Mouse (Mus musculus): ENCODE data around the gene Ttll12. TPM values are rescaled to one million over a fixed set of nuclear protein-coding genes. Genes with fewer than 3 reads are reported as not detected.
A peak's percentile ranks its signal among the peaks of the same experiment; 100 is the strongest.

The Ttll12 gene
- polyA plus RNA-seq, 1 experiment = 16.1 TPM

- H3K4me1 ChIP-seq (ENCODE audit: control insufficient read depth, insufficient read depth, low read length) = no peaks in the 10 kb centered on the region
- H3K27me3 ChIP-seq (ENCODE audit: control insufficient read depth, insufficient read depth, low read length) = no peaks in the 10 kb centered on the region
- 18% methylated on average over 1 of the region's 1 CpGs for WGBS
- no peak overlapping the region for H3K27ac ChIP-seq (ENCODE audit: insufficient read depth, low read length)
- H3K4me3 ChIP-seq (replicated peaks; ENCODE audit: insufficient read depth, low read depth, low read length) = no peak overlapping the region
- TF ChIP-seq CTCF (IDR thresholded peaks at IDR 0.05; ENCODE audit: borderline replicate concordance, insufficient read depth, low read depth, low read length) = no peak
- no peak for TF ChIP-seq POLR2A (IDR thresholded peaks at IDR 0.05; ENCODE audit: borderline replicate concordance, insufficient read depth, low read length)
- no peak for DNase-seq
Observed at GRCm38 (mm10) chr15:83634076-83634475, 39.1 kb upstream of the Ttll12 start.

GRCm38 (mm10) chr15:83631071-83631470 lies 36.1 kb upstream of the Ttll12 start:
- WGBS = 76% methylated on average over 7 of the region's 7 CpGs
- DNase-seq = no peak
- H3K4me1 ChIP-seq (ENCODE audit: control insufficient read depth, insufficient read depth, low read length) = no peaks in the 10 kb centered on the region
- no peak overlapping the region for H3K27ac ChIP-seq (ENCODE audit: insufficient read depth, low read length)
- TF ChIP-seq POLR2A (IDR thresholded peaks at IDR 0.05; ENCODE audit: borderline replicate concordance, insufficient read depth, low read length) (no peak), CTCF (IDR thresholded peaks at IDR 0.05; ENCODE audit: borderline replicate concordance, insufficient read depth, low read depth, low read length) (no peak)
- no peaks in the 10 kb centered on the region for H3K27me3 ChIP-seq (ENCODE audit: control insufficient read depth, insufficient read depth, low read length)
- H3K4me3 ChIP-seq (replicated peaks; ENCODE audit: insufficient read depth, low read depth, low read length) = no peak overlapping the region

DNA sequence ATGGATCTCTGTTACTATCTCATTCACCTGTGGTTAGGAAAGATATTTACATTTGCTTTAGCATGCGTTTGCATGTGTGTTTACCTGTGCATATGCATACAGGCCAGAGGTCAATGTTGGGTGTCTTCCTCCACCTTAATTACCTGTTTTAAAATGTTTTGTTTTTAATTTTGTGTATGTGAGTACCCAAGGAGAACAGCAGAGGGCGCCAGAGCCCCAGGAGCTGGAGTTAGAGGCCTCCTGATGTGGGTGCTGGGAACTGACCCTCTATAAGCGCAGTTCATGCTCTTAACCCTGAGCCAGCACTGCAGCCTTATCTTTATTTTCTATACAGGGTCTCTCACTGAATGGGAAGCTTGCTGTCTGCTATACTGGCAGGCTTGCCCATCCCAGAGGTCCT lies 34.8 kb upstream of the Ttll12 start:
- DNase-seq = no peak
- no peak overlapping the region for H3K27ac ChIP-seq (ENCODE audit: insufficient read depth, low read length)
- no peaks in the 10 kb centered on the region for H3K27me3 ChIP-seq (ENCODE audit: control insufficient read depth, insufficient read depth, low read length)
- TF ChIP-seq POLR2A (IDR thresholded peaks at IDR 0.05; ENCODE audit: borderline replicate concordance, insufficient read depth, low read length) (no peak), CTCF (IDR thresholded peaks at IDR 0.05; ENCODE audit: borderline replicate concordance, insufficient read depth, low read depth, low read length) (no peak)
- no peaks in the 10 kb centered on the region for H3K4me1 ChIP-seq (ENCODE audit: control insufficient read depth, insufficient read depth, low read length)
- H3K4me3 ChIP-seq (replicated peaks; ENCODE audit: insufficient read depth, low read depth, low read length) = no peak overlapping the region
- 70% methylated on average over 3 of the region's 3 CpGs for WGBS

GRCm38 (mm10) chr15:83626142-83626645 lies 31.2 kb upstream of the Ttll12 start:
- 96% methylated on average over 2 of the region's 2 CpGs for WGBS
- no peak for DNase-seq
- no peak overlapping the region for H3K4me3 ChIP-seq (replicated peaks; ENCODE audit: insufficient read depth, low read depth, low read length)
- no peak overlapping the region for H3K27ac ChIP-seq (ENCODE audit: insufficient read depth, low read length)
- TF ChIP-seq CTCF (IDR thresholded peaks at IDR 0.05; ENCODE audit: borderline replicate concordance, insufficient read depth, low read depth, low read length) = no peak
- no peak for TF ChIP-seq POLR2A (IDR thresholded peaks at IDR 0.05; ENCODE audit: borderline replicate concordance, insufficient read depth, low read length)
- no peaks in the 10 kb centered on the region for H3K27me3 ChIP-seq (ENCODE audit: control insufficient read depth, insufficient read depth, low read length)
- H3K4me1 ChIP-seq (ENCODE audit: control insufficient read depth, insufficient read depth, low read length) = no peaks in the 10 kb centered on the region

DNA sequence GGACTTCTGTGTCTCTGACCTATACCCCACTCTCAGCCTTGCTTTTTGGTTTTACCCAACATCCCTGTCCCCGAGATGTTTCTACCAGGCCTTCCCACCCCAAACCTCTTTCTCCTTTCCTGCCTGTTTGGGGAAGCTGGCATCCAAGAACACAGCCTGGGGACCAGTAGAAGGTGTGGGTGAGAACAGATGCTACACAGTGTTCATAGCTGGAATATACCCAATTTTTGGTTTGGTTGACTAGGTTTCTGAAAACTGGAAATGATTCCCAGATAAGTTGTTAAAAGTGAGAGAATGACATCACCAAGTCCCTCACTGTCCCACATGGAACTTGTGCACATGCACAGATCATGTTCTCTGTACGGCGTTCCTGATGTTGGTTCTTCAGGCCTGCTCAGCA lies 20.3 kb upstream of the Ttll12 start:
- H3K27ac ChIP-seq (ENCODE audit: insufficient read depth, low read length) = no peak overlapping the region
- WGBS = 81% methylated on average over 3 of the region's 3 CpGs
- no peak for DNase-seq
- TF ChIP-seq CTCF (IDR thresholded peaks at IDR 0.05; ENCODE audit: borderline replicate concordance, insufficient read depth, low read depth, low read length) = no peak
- TF ChIP-seq POLR2A (IDR thresholded peaks at IDR 0.05; ENCODE audit: borderline replicate concordance, insufficient read depth, low read length) = no peak
- no peaks in the 10 kb centered on the region for H3K27me3 ChIP-seq (ENCODE audit: control insufficient read depth, insufficient read depth, low read length)
- H3K4me1 ChIP-seq (ENCODE audit: control insufficient read depth, insufficient read depth, low read length) = no peaks in the 10 kb centered on the region
- no peak overlapping the region for H3K4me3 ChIP-seq (replicated peaks; ENCODE audit: insufficient read depth, low read depth, low read length)

DNA sequence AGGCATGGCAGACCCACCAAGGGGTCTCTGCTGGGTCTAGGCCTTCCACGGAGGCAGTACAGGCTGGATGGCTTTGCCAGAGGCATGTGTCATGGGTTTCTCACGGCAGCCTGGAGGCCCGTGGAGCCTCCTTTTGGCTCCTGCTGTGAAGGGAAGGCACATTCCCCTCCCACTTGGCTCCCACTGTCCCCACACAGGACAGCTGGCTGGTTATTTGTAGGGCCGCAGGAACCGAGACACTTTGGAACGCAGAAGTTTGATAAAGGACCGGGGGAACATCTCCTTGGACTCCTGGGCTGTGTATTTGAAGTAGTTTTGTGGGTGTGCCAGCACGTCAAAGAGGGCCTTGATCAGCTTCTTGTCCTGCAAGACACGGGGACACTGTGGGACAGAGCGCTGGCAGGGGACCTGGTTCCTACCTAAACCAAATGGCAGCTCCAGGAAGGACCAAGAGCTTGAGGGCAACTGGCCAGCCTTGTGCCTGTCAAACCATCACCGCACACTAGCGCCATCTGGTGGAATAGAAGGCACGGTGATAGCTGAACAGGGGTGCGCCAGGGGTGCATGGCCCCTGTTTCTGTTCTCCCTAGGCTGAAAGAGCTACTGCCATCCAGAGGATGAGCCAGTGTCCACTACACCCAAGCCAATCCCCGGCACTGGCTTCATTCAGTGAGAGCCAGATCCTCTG lies 12.3 kb upstream of the Ttll12 start:
- Histone ChIP-seq H3K4me3 (replicated peaks; ENCODE audit: insufficient read depth, low read depth, low read length) (no peak overlapping the region), H3K27me3 (ENCODE audit: control insufficient read depth, insufficient read depth, low read length) (no peaks in the 10 kb centered on the region), H3K4me1 (ENCODE audit: control insufficient read depth, insufficient read depth, low read length) (no peaks in the 10 kb centered on the region; the same call in 1 of the 2 replicates), H3K27ac (ENCODE audit: insufficient read depth, low read length) (no peak overlapping the region)
- WGBS = 16% methylated on average over 15 of the region's 15 CpGs
- DNase-seq = peak; percentile 71 to 75
- TF ChIP-seq POLR2A (IDR thresholded peaks at IDR 0.05; ENCODE audit: borderline replicate concordance, insufficient read depth, low read length) (no peak), CTCF (IDR thresholded peaks at IDR 0.05; ENCODE audit: borderline replicate concordance, insufficient read depth, low read depth, low read length) (peak; percentile 77)

- no peaks in the 10 kb centered on the region; the same call in 1 of the 2 replicates for H3K4me1 ChIP-seq (ENCODE audit: control insufficient read depth, insufficient read depth, low read length)
- TF ChIP-seq POLR2A (IDR thresholded peaks at IDR 0.05; ENCODE audit: borderline replicate concordance, insufficient read depth, low read length) (no peak), CTCF (IDR thresholded peaks at IDR 0.05; ENCODE audit: borderline replicate concordance, insufficient read depth, low read depth, low read length) (no peak)
- 83% methylated on average over 8 of the region's 8 CpGs for WGBS
- H3K4me3 ChIP-seq (replicated peaks; ENCODE audit: insufficient read depth, low read depth, low read length) = no peak overlapping the region
- no peak for DNase-seq
- no peak overlapping the region for H3K27ac ChIP-seq (ENCODE audit: insufficient read depth, low read length)
- H3K27me3 ChIP-seq (ENCODE audit: control insufficient read depth, insufficient read depth, low read length) = no peaks in the 10 kb centered on the region
Observed at GRCm38 (mm10) chr15:83606700-83607099, 11.7 kb upstream of the Ttll12 start.

- TF ChIP-seq CTCF (IDR thresholded peaks at IDR 0.05; ENCODE audit: borderline replicate concordance, insufficient read depth, low read depth, low read length) (no peak), POLR2A (IDR thresholded peaks at IDR 0.05; ENCODE audit: borderline replicate concordance, insufficient read depth, low read length) (no peak)
- H3K27ac ChIP-seq (ENCODE audit: insufficient read depth, low read length) = no peak overlapping the region
- H3K27me3 ChIP-seq (ENCODE audit: control insufficient read depth, insufficient read depth, low read length) = no peaks in the 10 kb centered on the region
- 93% methylated on average over 11 of the region's 11 CpGs for WGBS
- H3K4me3 ChIP-seq (replicated peaks; ENCODE audit: insufficient read depth, low read depth, low read length) = no peak overlapping the region
- no peak for DNase-seq
- no peaks in the 10 kb centered on the region; the same call in 1 of the 2 replicates for H3K4me1 ChIP-seq (ENCODE audit: control insufficient read depth, insufficient read depth, low read length)
Observed at GRCm38 (mm10) chr15:83606216-83606615, 11.3 kb upstream of the Ttll12 start.

Data from cerebellum, adult 2 months (tissue).